Mouse (Mus musculus): Measurements from ENCODE around the gene Pex13.
"Not testable (repeated sequence)": the region's sequence is repeated elsewhere in the genome, so short reads cannot be mapped to it uniquely, and the experiment has no call there.

Pex13 gene

DNA sequence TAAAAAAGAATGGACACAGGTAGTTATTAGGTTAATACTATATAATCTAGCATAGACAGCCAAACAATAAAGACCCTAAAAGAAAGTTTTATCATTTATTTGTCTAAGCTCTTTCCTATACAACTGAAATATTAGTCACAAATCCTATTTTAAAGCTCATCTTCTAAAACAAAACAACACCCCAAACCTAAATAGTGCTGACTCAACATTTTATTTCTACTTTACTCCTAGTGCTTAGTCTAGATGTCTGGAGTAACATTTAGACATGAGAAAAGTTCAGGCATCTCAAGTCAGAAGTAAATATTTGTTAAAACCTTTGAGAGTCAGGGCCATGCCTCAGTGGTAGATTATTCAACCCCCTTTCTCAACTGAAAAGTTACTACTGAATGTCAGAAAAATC is 18.3 kb downstream of the Pex13 start:
- no peak for DNase-seq (ENCODE audit: low spot score)

DNA sequence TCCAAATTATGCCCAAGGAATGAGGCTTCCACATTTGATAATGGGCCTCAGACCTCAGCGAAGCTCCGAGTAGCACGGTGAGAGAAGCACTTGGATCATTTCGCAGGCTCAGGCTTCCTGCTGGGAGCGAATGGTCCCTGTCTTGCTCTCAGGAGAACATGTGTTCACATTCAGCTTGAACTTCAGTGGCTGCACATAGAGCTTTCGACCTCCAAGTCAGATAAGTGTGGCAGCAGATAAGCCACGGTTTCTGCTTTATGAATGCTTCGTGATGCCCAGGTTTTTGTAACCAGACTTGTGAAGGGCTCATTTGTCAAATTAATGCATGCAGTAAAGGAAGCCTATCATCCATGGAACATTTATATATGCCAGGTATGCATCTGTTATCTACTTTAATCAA is 31.2 kb downstream of the Pex13 start:
- no peak for DNase-seq (ENCODE audit: low spot score)

DNA sequence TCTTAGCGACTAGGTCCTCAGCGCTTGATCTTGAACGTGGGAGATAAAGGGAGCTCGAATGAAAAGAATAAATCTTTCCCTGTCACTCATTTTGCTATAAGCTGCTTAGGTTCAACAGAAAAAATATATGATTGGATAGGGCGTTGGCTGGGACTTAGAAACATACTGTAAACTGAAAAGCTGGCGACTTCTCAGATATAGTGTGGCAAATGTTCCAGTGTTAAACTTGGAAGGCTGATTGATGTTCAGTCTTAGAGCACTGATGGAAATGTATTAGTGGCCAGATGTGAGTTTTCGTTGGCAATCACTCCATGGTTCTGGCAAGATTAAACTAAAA is 31.9 kb downstream of the Pex13 start:
- no peak for DNase-seq (ENCODE audit: low spot score)

DNA sequence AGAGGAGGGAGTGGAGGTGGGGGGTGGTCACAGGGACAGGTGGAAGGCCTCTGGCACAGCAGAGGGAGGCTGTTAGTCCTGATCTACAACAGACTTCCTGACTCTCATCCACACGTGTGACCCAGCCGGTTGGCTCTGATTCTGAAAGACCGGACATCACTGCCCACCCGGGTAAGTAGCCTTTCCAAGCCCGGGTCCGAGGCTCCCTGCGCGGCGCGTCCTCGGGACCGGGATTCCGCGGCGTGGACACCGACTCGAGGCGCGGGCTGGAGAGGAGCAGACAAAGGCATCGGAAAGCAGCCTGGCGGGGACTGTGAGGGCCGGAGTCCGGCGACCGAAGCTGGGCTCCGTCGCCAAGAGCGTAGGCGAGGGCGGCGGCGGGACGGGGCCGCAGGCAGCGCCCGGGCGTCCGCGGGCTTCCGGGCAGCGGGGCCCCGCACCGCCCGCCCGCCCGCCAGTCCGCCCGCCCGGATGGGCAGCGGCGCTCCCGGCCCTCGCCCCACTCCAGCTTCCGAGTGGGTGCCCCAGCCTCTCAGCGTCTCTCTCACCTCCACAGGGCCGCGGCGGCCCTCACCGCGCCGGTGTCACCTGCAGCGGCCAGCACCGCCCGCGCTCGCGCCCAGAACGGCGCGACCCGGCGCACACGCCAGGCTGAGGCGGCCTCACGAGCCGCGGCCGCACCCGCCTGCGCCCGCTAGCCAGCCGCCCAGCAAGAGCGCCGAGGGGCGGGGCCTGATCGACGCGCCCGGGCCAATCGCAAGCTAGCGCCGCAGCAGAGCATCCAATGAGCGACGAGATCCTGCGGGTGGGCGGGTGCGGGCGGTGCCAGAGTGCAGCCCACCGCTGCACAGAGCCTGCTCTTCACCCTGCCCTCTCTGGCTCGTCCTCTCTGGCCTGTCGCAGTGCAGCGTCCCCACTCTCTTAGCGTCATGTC is 32.5 kb downstream of the Pex13 start, which contains the start of gene 0610010F05Rik:
0610010F05Rik (minus strand) TSS at position 695 of the 934 bp plus-strand sequence.
- DNase-seq (ENCODE audit: low spot score): peak; percentile 65

DNA sequence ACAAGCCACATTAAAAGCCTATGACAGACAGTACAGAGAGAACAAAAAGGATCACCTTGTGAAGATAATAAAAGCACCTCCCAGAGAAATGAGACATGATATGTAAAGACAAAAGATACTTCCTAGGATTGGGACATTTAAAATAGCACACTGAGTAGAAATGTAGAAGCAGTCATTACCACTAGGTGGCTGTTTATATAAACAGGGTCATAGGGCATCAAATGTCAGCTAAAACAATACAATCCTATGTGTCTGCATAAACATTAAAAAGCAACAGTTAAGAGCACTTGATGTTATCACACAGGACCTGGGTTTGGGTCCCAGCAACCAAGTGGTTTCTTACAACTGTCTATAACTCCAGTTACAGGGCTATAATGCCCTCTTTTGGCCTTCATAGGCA is 35.1 kb downstream of the Pex13 start:
- no peak for DNase-seq (ENCODE audit: low spot score)

DNA sequence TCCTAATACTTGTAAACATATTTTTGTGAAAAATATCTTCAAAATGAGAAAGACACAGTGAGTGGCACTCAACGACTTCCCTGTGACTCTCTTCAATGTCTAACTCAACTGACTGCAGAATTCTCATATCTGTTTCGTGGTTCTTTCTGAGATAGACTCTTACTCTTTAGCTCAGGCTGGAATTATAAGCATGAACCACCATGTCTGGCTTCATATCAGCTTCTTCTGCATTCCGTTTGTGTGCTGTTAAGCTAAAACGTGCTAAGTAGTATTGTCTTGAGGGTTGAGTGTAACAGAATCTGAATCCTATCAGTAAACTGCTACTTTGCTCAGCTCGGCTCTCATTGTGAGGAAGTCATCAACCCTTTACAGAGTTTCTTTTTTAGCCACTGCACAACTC is 46.8 kb downstream of the Pex13 start:
- no peak for DNase-seq (ENCODE audit: low spot score)

DNA sequence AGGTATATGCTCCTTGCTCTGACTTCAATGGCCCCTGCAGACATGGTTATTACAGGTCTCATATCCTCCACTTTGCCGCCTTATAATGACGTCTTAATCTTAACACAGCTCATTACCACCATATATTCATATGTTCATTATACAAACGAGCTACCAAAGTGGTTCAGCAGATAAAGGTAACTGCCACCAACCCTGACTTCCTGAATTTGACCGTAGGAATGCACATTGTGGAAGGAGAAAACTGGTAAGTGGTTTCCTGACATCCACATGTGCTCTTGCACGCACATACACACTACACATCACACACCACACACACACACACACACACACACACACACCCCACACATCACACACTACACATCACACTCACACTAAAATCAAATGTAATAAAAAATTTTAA is 51.2 kb downstream of the Pex13 start:
- no peak for DNase-seq (ENCODE audit: low spot score)

DNA sequence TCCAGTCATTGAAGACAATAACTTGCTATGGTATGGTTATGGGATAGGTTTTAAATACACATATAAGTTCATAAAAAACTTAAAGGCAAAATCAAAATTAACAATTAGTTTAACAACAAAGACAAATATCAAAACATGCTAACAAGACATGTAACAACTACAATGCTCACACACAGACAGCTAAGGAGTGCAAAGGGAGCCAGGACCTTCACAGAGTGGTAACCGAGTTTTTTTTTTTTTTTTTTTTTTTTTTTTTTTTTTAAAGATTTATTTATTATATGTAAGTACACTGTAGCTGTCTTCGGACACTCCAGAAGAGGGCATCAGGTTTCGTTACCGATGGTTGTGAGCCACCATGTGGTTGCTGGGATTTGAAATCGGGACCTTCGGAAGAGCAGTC is 58.5 kb downstream of the Pex13 start:
- DNase-seq (ENCODE audit: low spot score): not testable (repeated sequence)
